Comparison of ENCODE assay signal across 17 mouse cellular contexts in genomic region chr4:151150842-151151241, GRCm38 (mm10).
DNase-seq lines count a peak whose midpoint lies in the region; ATAC-seq and TF ChIP-seq lines count a peak whose summit lies in the region.
"Had no signal": no experiment of that assay in that cellular context is flagged by ENCODE, and none has a peak within 500 bp of the region (broad histone marks: within the 10 kb centered on the region; RNA-seq: fewer than 3 reads in every experiment).

No protein-coding gene starts in this region.

- H3K27ac ChIP-seq in layer of hippocampus, adult 2 months, result peak overlapping the region; percentile 61
- peak overlapping the region; percentile 62 for H3K27ac ChIP-seq in forebrain, embryonic 13.5 days
- H3K27ac ChIP-seq in hindbrain, embryonic 15.5 days (replicated peaks), result peak overlapping the region; percentile 68
- no peak overlapping the region for H3K27ac ChIP-seq in intestine, postnatal 0 days (ENCODE audit: low read depth, low read length)
- H3K27ac ChIP-seq: liver, embryonic 12.5 days; lung, embryonic 15.5 days; stomach, embryonic 15.5 days had no signal

- peaks cover 56% of the 10 kb centered on the region for H3K4me1 ChIP-seq in forebrain, embryonic 13.5 days
- peaks cover 46% of the 10 kb centered on the region for H3K4me1 ChIP-seq in hindbrain, embryonic 15.5 days (replicated peaks)
- H3K4me1 ChIP-seq in intestine, postnatal 0 days (replicated peaks; ENCODE audit: control insufficient read depth, insufficient read depth, low read length), result no peaks in the 10 kb centered on the region
- H3K4me1 ChIP-seq: liver, embryonic 12.5 days; lung, embryonic 15.5 days; stomach, embryonic 15.5 days had no signal

- peak; percentile 67 for ATAC-seq in forebrain, embryonic 13.5 days
- ATAC-seq in hindbrain, embryonic 15.5 days (ENCODE audit: low FRiP score, low read depth), result no peak
- no peak for ATAC-seq in intestine, postnatal 0 days
- ATAC-seq: liver, embryonic 12.5 days had no signal

- H3K4me3 ChIP-seq in layer of hippocampus, adult 2 months, result no peak overlapping the region
- no peak overlapping the region for H3K4me3 ChIP-seq in forebrain, embryonic 13.5 days
- no peak overlapping the region for H3K4me3 ChIP-seq in hindbrain, embryonic 15.5 days
- H3K4me3 ChIP-seq in intestine, postnatal 0 days (ENCODE audit: low read depth, low read length), result no peak overlapping the region
- H3K4me3 ChIP-seq: erythroblast, embryonic 14.5 days; liver, embryonic 12.5 days; lung, embryonic 15.5 days; stomach, embryonic 15.5 days had no signal

- H3K9me3 ChIP-seq in forebrain, embryonic 13.5 days (replicated peaks), result no peaks in the 10 kb centered on the region
- no peaks in the 10 kb centered on the region for H3K9me3 ChIP-seq in hindbrain, embryonic 15.5 days
- H3K9me3 ChIP-seq in intestine, postnatal 0 days (ENCODE audit: control insufficient read depth), result no peaks in the 10 kb centered on the region
- H3K9me3 ChIP-seq: liver, embryonic 12.5 days; lung, embryonic 15.5 days; stomach, embryonic 15.5 days had no signal

- DNase-seq in layer of hippocampus, adult 2 months (ENCODE audit: low spot score in 2 of 2), result peak; percentile 52 to 81
- no peak for DNase-seq in layer of hippocampus, postnatal 10 days (ENCODE audit: low spot score in 2 of 2)
- peak; percentile 64 for DNase-seq in brain, adult 2 months (ENCODE audit: low read depth, low spot score)
- no peak for DNase-seq in ovary, adult 18-20 months (ENCODE audit: low spot score)
- no peak for DNase-seq in urinary bladder, postnatal 4 days (ENCODE audit: low spot score in 2 of 2)
- DNase-seq: adrenal gland, adult 8-10 months; B cell, adult 2 months; cerebellum, adult 18-20 months; kidney, adult 2 months; kidney, postnatal 14 days had no signal

- H3K4me2 ChIP-seq in forebrain, embryonic 13.5 days, result peak overlapping the region; percentile 8; the same call in 1 of the 2 replicates
- no peak overlapping the region for H3K4me2 ChIP-seq in hindbrain, embryonic 15.5 days
- no peak overlapping the region for H3K4me2 ChIP-seq in intestine, postnatal 0 days (replicated peaks; ENCODE audit: low read depth)
- H3K4me2 ChIP-seq: liver, embryonic 12.5 days; lung, embryonic 15.5 days; stomach, embryonic 15.5 days had no signal

- TF ChIP-seq CTCF in layer of hippocampus, adult 2 months (conservative IDR thresholded peaks at IDR 0.05), result no peak
- no peak for TF ChIP-seq CTCF in intestine, postnatal 0 days (IDR thresholded peaks at IDR 0.05; ENCODE audit: low read depth)

- WGBS in forebrain, embryonic 13.5 days, result 56% methylated on average over 11 of the region's 11 CpGs
- WGBS in hindbrain, embryonic 15.5 days, result 47% methylated on average over 11 of the region's 11 CpGs
- 82% methylated on average over 11 of the region's 11 CpGs for WGBS in intestine, postnatal 0 days

- no peaks in the 10 kb centered on the region for H3K36me3 ChIP-seq in forebrain, embryonic 13.5 days (ENCODE audit: poor library complexity, severe bottlenecking)
- H3K36me3 ChIP-seq in hindbrain, embryonic 15.5 days, result no peaks in the 10 kb centered on the region
- H3K36me3 ChIP-seq in intestine, postnatal 0 days (ENCODE audit: control insufficient read depth, insufficient read depth), result no peaks in the 10 kb centered on the region
- H3K36me3 ChIP-seq: liver, embryonic 12.5 days; lung, embryonic 15.5 days; stomach, embryonic 15.5 days had no signal

- H3K27me3 ChIP-seq in forebrain, embryonic 13.5 days, result peaks cover 3% of the 10 kb centered on the region; the same call in 1 of the 2 replicates
- 0 out of 2 replicates have a peak, but pooled peaks cover 4% of the 10 kb centered on the region for H3K27me3 ChIP-seq in hindbrain, embryonic 15.5 days
- H3K27me3 ChIP-seq in intestine, postnatal 0 days (replicated peaks; ENCODE audit: control insufficient read depth, insufficient read depth, low read length), result no peaks in the 10 kb centered on the region
- H3K27me3 ChIP-seq: lung, embryonic 15.5 days; stomach, embryonic 15.5 days had no signal

- no peak overlapping the region for H3K9ac ChIP-seq in forebrain, embryonic 13.5 days
- H3K9ac ChIP-seq in hindbrain, embryonic 15.5 days, result no peak overlapping the region
- H3K9ac ChIP-seq in intestine, postnatal 0 days (ENCODE audit: low read depth, low read length), result no peak overlapping the region
- H3K9ac ChIP-seq: liver, embryonic 12.5 days; lung, embryonic 15.5 days; stomach, embryonic 15.5 days had no signal

Comparison
In these comparisons a context has a peak if more than half of its experiments do, and no peak if none do; other contexts are left out.
1. DNase-seq: peak in layer of hippocampus, adult 2 months (2 of 2) and brain, adult 2 months (single experiment); none in layer of hippocampus, postnatal 10 days (0 of 2), ovary, adult 18-20 months (single experiment) and urinary bladder, postnatal 4 days (0 of 2).